Mouse (Mus musculus) CH12.LX (cell line): Measurements from ENCODE around the gene 3110009E18Rik. TPM values are rescaled to one million over a fixed set of nuclear protein-coding genes. Genes with fewer than 3 reads are reported as not detected.

Experiments
- DNase-seq: peaks from one replicate; pipeline ENCODE4 v3.0.0-alpha.2; 2013; ENCODE audit errors: extremely low read depth
- H3K27ac ChIP-seq: 2 replicates; pipeline ENCODE4 v1.5.1; 2012; ENCODE audit warnings: low read depth, mild to moderate bottlenecking, control low read depth, moderate library complexity; ENCODE audit not compliant: insufficient read depth
- H3K27me3 ChIP-seq: replicated peaks from 2 replicates; pipeline ENCODE3; 2012; ENCODE audit warnings: inconsistent platforms
- H3K36me3 ChIP-seq, 2 experiments: replicated peaks in 1 of 2; 2 replicates each; pipeline versions ENCODE3 to v1.6.1; 2012; ENCODE audit warnings: inconsistent platforms in 1 of 2, low read length in 1 of 2, mild to moderate bottlenecking in 1 of 2, mixed read lengths in 1 of 2, moderate library complexity in 1 of 2; ENCODE audit not compliant: control insufficient read depth in 1 of 2, insufficient read depth in 1 of 2
- H3K4me1 ChIP-seq, 2 experiments: 2 replicates each; pipeline ENCODE4 v1.6.1; 2012; ENCODE audit warnings: inconsistent platforms in 1 of 2, moderate library complexity in 1 of 2; ENCODE audit not compliant: insufficient read depth in 2 of 2, control insufficient read depth in 1 of 2
- H3K4me2 ChIP-seq: 2 replicates; pipeline ENCODE4 v1.6.1; 2012; ENCODE audit warnings: low read depth, mild to moderate bottlenecking, control low read depth; ENCODE audit not compliant: poor library complexity, insufficient read depth, severe bottlenecking
- H3K4me3 ChIP-seq, 3 experiments: fragments of 150-350 bp in 1 of 3; sonication (generic) in 1 of 3; replicated peaks in 1 of 3; 2 replicates each; pipeline versions ENCODE3 to v1.5.1; 2011 to 2012; ENCODE audit warnings: low read depth in 2 of 3, low read length in 2 of 3, mild to moderate bottlenecking in 2 of 3, moderate library complexity in 2 of 3, control low read depth in 1 of 3, improper control_type of control experiment in 1 of 3, inconsistent platforms in 1 of 3, mixed read lengths in 1 of 3; ENCODE audit not compliant: poor library complexity in 1 of 3
- H3K79me2 ChIP-seq: replicated peaks from 2 replicates; pipeline ENCODE4 v1.6.1; 2012; ENCODE audit warnings: mild to moderate bottlenecking, moderate library complexity; ENCODE audit not compliant: control insufficient read depth, poor library complexity, insufficient read depth, severe bottlenecking; ENCODE audit errors: extremely low read depth
- H3K9ac ChIP-seq: 2 replicates; pipeline ENCODE4 v1.6.1; 2012; ENCODE audit warnings: low read depth, mild to moderate bottlenecking, control low read depth, moderate library complexity; ENCODE audit not compliant: insufficient read depth
- H3K9me3 ChIP-seq: replicated peaks from 2 replicates; pipeline ENCODE3; 2012; ENCODE audit warnings: low read length, inconsistent platforms, mixed read lengths
- ELF1 ChIP-seq: IDR thresholded peaks from 2 replicates; pipeline ENCODE4 v1.6.1; 2014; ENCODE audit warnings: low read depth, mild to moderate bottlenecking, inconsistent platforms, low read length, improper control_type of control experiment
- ETS1 ChIP-seq: conservative IDR thresholded peaks from 2 replicates; pipeline ENCODE4 v1.6.1; 2012; ENCODE audit warnings: low read depth, mild to moderate bottlenecking, inconsistent platforms, low read length, improper control_type of control experiment, moderate library complexity
- HCFC1 ChIP-seq: IDR thresholded peaks from 2 replicates; pipeline ENCODE4 v1.6.1; 2012; ENCODE audit warnings: low read depth, mild to moderate bottlenecking, inconsistent platforms, low read length, improper control_type of control experiment
- IRF4 ChIP-seq: IDR thresholded peaks from 2 replicates; pipeline ENCODE4 v1.6.1; 2014; ENCODE audit warnings: low read depth, mild to moderate bottlenecking, inconsistent platforms, low read length, improper control_type of control experiment
- JUND ChIP-seq: conservative IDR thresholded peaks from 2 replicates; pipeline ENCODE4 v1.6.1; 2011; ENCODE audit warnings: low read depth, low read length, improper control_type of control experiment
- KAT2A ChIP-seq: IDR thresholded peaks from 2 replicates; pipeline ENCODE4 v1.6.1; 2012; ENCODE audit warnings: low read length, improper control_type of control experiment, inconsistent platforms; ENCODE audit not compliant: insufficient replicate concordance
- MAFK ChIP-seq: IDR thresholded peaks from 2 replicates; pipeline ENCODE4 v1.6.1; 2011; ENCODE audit warnings: low read length, improper control_type of control experiment; ENCODE audit not compliant: insufficient replicate concordance
- MAX ChIP-seq: IDR thresholded peaks from 2 replicates; pipeline ENCODE4 v1.6.1; 2011; ENCODE audit warnings: low read length, improper control_type of control experiment
- NELFE ChIP-seq: IDR thresholded peaks from 2 replicates; pipeline ENCODE4 v1.6.1; 2011; ENCODE audit warnings: low read depth, low read length, improper control_type of control experiment
- NRF1 ChIP-seq: IDR thresholded peaks from 2 replicates; pipeline ENCODE4 v1.6.1; 2014; ENCODE audit warnings: low read depth, mild to moderate bottlenecking, inconsistent platforms, low read length, improper control_type of control experiment, moderate library complexity
- POLR2A ChIP-seq: IDR thresholded peaks from 2 replicates; pipeline ENCODE4 v1.6.1; 2011; ENCODE audit warnings: low read depth, mild to moderate bottlenecking, improper control_type of control experiment, low read length
- RAD21 ChIP-seq: IDR thresholded peaks from 2 replicates; pipeline ENCODE4 v1.6.1; 2011; ENCODE audit warnings: low read depth, mild to moderate bottlenecking, low read length, improper control_type of control experiment, moderate library complexity
- UBTF ChIP-seq: IDR thresholded peaks from 2 replicates; pipeline ENCODE4 v1.6.1; 2012; ENCODE audit warnings: low read depth, mild to moderate bottlenecking, inconsistent platforms, low read length, improper control_type of control experiment, moderate library complexity
- ZNF384 ChIP-seq: IDR thresholded peaks from 2 replicates; pipeline ENCODE4 v1.6.1; 2012; ENCODE audit warnings: low read depth, low read length, improper control_type of control experiment, inconsistent platforms
- dilution Hi-C: fragments of 300-500 bp; cut with MboI; formaldehyde crosslinking; loops from 2 replicates; pipeline ENCODE4 v1.14.3; 2020; ENCODE audit warnings: low sequenced_read_pairs; ENCODE audit not compliant: extremely low pct_unique_long_range_greater_than_20kb, extremely low pct_ligation_motif_present
- in situ Hi-C: fragments of 300-500 bp; cut with MboI; formaldehyde crosslinking; loops from 3 replicates; pipeline ENCODE4 v1.14.3; 2019; ENCODE audit warnings: low sequenced_read_pairs, low pct_ligation_motif_present, low pct_unique_long_range_greater_than_20kb, mixed read lengths
- polyA plus RNA-seq: library from polyadenylated mRNA; unstranded; fragments of >175 nt; gene quantifications from 2 replicates; pipeline ENCODE4 v1.2.1, GENCODE M21; 2012; ENCODE audit warnings: low read depth; ENCODE audit not compliant: insufficient read length
- total RNA-seq, 2 experiments: library from RNA; depleted of rRNA; stranded (reverse); fragments of 300-350 nt in 1 of 2; fragments of >200 nt in 1 of 2; gene quantifications; 2 replicates each; pipeline ENCODE4 v1.2.3; 2012 to 2014

3110009E18Rik gene
- total and polyA plus RNA-seq, 3 experiments, result 2.7 to 5.9 (median 4.6) TPM

DNA sequence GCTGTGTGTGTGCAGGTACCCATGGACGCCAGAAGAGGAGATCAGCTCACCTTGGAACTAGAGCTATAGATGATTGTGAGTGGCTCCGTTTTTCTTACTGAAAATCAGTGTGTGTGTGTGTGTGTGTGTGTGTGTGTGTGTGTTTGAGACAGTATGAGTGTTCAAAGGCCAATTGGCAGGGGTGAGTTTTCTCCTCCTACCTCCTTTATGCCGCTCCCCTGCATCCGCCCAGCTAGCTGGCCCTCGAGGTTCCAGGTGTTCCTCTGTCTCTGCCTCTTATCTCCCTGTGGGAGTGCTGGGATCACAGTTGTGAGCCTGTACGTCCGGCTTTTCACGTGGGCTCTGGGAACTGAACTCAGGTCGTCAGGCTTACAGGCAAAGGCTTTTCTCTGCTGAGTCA lies 5.3 kb downstream of the 3110009E18Rik start:
- no peak overlapping the region for H3K4me2 ChIP-seq
- H3K27ac ChIP-seq, result no peak overlapping the region
- no peak overlapping the region for H3K9ac ChIP-seq
- DNase-seq, result no peak
- no peaks in the 10 kb centered on the region; the same call in 1 of the 2 replicates for H3K79me2 ChIP-seq
- H3K9me3 ChIP-seq, result no peaks in the 10 kb centered on the region
- TF ChIP-seq NRF1 (no peak), ZNF384 (no peak), HCFC1 (no peak), ETS1 (no peak), MAFK (no peak), IRF4 (no peak), MAX (no peak), KAT2A (no peak), NELFE (no peak), POLR2A (no peak), JUND (no peak)
- no peaks in the 10 kb centered on the region for H3K27me3 ChIP-seq
- dilution Hi-C loops, result no loop called here
- peaks cover 5 to 19% of the 10 kb centered on the region in 2 experiments for H3K4me1 ChIP-seq
- in situ Hi-C loops, result no loop called here
- peaks cover 0 to 4% of the 10 kb centered on the region in 2 experiments for H3K36me3 ChIP-seq
- H3K4me3 ChIP-seq, result no peak overlapping the region

DNA sequence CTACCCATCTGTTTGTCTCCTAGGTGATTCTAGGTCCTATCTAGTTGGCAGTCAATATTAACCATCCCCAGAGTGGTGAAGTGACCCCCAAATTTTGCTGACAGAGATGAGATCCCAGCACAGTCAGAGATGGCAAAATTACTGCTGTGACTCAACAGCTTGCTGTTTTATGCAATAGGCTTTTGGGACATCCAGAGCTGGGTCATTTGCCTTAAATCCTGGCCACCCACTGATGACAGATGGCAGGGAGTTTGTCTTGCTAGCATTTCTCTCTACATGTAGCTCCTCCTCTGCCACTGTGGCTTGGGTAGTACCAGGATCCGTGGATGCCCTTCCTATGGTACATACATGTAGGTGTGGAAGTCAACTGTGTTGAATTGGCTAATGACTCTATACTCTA lies 11.4 kb downstream of the 3110009E18Rik start:
- Histone ChIP-seq H3K36me3 (peaks cover 0 to 7% of the 10 kb centered on the region in 2 experiments), H3K4me1 (peaks cover 7 to 23% of the 10 kb centered on the region in 2 experiments), H3K79me2 (no peaks in the 10 kb centered on the region; the same call in 1 of the 2 replicates), H3K27me3 (no peaks in the 10 kb centered on the region), H3K4me3 (no peak overlapping the region), H3K9ac (no peak overlapping the region), H3K4me2 (no peak overlapping the region), H3K27ac (no peak overlapping the region), H3K9me3 (peaks cover 3% of the 10 kb centered on the region)
- DNase-seq, result no peak
- dilution Hi-C loops (no loop called here), in situ Hi-C loops (no loop called here)
- TF ChIP-seq RAD21, result no peak
- TF ChIP-seq MAFK, result no peak
- no peak for TF ChIP-seq UBTF
- TF ChIP-seq ELF1, result no peak
